Mouse (Mus musculus): ENCODE results near the gene Snrnp48.

The Snrnp48 gene

DNA sequence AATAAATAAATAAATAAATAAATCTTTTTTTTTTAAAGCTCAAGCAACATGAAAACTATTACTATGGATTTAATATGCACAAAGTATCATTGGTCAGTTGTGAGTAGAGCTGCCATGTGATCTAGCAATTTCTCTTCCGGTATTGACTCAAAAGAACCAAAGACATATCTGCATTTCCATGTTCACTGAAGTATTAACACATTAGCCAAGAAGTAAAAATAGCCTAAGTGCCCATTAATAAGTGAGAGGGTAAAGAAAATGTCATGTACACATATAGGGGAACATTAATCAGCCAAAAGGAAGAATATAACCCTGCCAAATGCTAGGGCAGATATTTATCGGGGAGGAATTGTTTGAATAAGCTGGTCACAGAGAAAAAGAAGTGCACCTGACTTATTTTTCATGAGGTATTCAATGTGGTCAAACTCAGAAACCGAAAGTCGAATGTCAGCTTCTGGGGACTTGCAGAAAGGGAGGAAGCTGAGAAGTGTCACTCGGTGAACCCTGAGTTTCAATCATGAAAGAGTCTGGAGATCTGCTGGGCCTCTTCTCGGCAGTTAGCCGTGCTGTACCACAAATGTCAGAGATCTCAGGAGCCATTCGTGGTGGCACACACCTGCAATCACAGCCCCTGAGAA is 64.4 kb downstream of the Snrnp48 start:
- no peak for DNase-seq

DNA sequence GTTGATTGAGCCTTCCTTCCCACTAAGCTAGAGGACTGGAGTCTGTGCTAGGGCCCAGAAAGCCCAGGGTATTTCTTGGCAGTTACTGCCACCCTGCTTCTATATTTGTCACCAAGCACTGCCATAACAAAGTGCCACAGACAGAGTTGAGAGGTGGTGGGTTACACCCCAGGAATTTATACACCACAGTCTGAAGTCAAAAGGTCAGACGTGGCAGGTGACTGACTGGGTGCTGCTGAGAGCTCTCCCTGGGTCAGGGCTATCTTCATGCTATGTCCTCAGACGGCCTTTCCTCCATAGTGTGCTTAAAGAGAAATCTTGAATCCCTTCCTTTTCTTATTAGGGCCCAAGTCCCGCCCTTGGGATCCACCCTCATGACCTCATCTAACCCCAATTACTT is 67.9 kb downstream of the Snrnp48 start:
- no peak for DNase-seq
